Mouse (Mus musculus): ENCODE results near the gene Clec10a.

The Clec10a gene

GRCm38 (mm10) chr11:70218741-70219470, 62.9 kb downstream of the Clec10a start:
- no peak for DNase-seq (ENCODE audit: low read depth)

DNA sequence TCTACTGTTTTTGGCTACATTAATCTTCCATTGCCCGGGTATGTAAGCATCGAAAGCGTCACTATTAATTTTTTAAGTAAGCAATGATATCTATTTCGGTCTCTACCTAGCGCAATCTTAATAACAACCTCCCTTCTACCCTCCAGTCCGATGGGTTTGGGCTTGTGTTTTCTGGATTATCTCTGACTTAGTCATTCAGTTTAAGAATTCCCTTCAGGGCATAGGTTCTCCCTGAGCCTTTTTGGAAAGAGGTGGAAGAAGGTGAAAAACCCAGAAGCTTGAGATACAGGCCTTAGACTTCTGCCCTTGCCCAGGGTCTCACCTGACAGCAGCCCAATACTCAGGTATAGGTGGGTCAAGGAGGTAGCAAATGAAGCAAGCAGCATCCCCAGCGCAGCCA, 63.9 kb downstream of the Clec10a start:
- no peak for DNase-seq (ENCODE audit: low read depth)

DNA sequence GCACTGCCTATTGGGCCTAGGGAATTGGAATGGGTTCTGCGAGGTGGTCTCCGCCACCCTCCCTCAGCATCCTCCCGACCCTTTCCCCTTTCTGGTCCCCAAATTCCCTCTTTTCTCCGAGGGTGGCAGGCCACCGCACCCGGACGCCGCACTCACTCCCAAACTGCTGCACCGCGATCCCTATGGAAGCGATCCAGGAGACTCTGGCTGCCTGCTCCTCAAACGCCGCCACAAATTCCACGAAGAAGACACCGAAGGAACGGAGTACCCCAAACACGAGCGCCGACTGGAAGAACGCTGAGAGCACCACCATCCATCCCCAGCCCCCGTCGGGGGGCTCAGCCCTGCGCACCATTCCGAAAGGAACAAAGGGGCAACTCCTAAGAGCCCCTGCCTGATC, 64.3 kb downstream of the Clec10a start:
- no peak for DNase-seq (ENCODE audit: low read depth)
